Mouse (Mus musculus): Measurements from ENCODE around the gene Fignl2. TPM values are rescaled to one million over a fixed set of nuclear protein-coding genes. Genes with fewer than 3 reads are reported as not detected.

Gene Fignl2
- total RNA-seq, 2 experiments from 2014 or later: 1.3 to 1.4 TPM

DNA sequence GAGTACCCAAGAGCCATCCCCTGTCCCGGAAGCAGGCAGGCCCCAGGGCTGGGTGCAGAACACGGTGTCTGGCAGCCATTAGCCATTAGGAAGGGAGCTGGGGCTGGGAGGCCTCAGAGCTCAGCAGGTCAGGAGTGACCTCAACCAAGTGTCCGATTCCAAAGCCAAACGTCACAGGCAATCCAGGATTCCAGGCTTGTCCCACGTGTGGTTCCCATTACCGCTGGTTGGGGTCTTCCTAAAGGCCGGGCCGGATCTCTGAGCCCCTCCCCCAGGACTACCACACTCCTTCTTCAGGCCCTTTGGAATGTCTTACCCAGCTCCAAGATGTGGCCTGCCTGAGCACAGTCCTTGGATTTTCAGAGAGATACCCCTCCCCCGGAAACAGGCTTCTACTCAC lies 16.6 kb upstream of the Fignl2 start:
- intact Hi-C loops (cut with DNase I; ENCODE audit: low total_unique reads): no loop called here
- DNase-seq: no peak

- DNase-seq: no peak
- intact Hi-C loops (cut with DNase I; ENCODE audit: low total_unique reads): no loop called here
These were observed 15.6 kb upstream of the Fignl2 start for GRCm38 (mm10) chr15:101093988-101094387.

DNA sequence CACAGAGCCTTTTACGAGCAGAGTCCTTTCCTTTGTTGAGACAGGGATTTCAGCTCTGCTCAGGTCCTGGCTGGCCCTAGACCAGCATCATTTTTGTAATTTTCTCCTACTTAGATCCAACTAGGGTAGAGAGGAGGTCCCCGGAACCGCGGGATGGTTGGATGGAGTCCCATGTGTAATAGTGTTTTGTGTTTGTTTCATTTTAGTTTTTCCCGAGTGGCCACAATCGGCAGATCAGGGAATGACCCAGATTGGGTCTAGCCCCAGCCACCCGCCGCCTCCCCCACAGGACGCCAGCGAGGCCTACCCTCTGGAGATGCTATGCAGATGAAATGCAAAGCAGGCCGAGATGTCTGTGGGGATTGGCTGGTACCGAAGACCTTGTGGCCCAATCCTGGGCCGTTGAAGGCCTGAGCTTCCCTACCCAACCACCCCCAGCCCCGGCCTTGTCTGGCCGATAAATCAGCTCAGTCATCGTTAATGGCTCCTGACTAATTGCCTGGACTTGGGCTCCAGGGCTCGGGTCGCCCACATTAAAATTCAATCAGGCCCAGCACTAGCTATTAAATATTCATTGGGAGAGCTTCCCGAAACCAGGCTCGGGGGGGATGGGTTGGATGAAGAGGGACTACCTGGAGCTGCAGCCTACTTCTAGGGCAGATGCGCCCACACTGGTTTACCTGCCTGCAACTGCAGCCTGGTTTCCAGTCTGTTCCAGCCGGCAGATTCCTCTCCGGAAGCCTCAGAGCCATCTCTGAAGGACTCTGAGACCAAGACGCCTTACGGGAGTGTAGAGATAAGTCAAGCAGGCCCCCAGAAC lies 14.7 kb upstream of the Fignl2 start:
- intact Hi-C loops (cut with DNase I; ENCODE audit: low total_unique reads): no loop called here
- no peak for DNase-seq

DNA sequence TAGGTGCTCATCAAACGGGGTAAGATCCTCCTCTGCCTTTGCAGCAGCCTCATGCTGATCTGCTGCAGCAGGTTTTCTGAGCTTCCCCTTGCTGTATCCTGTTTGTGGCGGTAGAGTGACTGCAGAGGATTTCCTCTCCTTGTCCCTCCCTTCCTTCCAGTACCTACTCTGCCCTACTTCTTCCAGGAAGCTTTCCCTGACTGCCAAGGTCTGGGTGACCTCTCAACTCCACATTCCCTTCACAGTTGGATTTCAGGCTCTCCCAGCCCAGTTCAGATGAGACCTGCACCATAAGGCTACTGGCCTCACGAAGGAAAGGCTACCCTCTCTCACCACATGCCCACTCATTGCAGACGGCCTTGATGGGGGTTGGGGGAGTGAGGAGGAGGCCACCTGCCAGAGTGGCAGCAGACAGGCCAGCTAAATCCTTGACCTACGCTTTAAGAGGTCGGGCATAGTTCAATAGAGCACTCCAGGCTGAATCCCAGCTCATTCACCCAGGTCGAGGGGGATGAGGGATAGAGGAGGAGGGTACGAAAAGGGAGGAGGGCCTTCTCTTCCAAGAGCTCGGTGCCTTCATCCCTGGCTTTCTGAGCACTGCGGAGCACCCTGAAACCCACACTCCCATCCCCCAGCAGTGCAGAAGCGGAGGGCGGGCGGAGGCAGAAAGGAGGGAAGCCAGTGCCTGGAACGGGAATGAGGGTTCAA lies 13.9 kb upstream of the Fignl2 start:
- intact Hi-C loops (cut with DNase I; ENCODE audit: low total_unique reads): no loop called here
- no peak for DNase-seq

DNA sequence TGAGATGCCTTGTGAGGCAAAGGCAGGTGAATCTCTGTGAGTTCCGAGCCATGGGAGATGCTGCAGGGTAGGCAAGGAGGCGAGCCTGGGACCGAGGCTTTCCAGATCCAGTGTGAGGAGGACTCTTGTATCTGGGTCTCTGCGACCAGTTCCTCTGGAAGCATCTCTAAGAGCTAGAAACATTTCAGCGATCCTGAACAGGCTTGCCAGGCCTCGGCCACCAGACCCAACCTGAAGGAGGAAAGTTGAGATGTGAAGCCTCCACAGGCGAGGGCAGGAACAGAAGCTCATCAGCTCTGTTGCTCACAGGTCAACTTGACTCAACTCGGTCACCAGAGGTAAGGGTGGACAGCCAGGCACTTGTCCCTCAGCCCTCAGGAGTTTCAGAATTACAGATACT lies 13.2 kb upstream of the Fignl2 start:
- intact Hi-C loops (cut with DNase I; ENCODE audit: low total_unique reads): no loop called here
- DNase-seq: no peak

GRCm38 (mm10) chr15:101088291-101088690 lies 9.9 kb upstream of the Fignl2 start:
- intact Hi-C loops (cut with DNase I; ENCODE audit: low total_unique reads): no loop called here

DNA sequence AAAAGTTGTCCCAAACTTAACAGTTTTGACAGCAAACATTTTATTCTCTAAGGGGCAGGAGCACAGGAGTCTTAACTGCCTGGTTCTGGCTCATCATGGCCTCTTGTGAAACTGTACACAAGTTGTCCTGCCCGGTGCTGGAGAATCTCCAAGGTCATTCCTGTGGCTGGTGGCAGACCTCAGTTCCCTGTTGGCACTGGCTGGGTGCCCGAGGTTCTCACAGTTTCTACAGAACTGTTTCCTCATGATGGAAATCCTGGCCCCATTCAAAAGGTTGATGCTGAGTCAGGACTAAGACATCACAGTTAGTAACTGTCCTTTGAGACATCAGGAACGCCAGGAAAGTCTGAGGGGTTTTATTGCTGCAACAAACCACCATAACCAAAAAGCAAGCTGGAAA lies 8.6 kb upstream of the Fignl2 start:
- intact Hi-C loops (cut with DNase I; ENCODE audit: low total_unique reads): no loop called here
- DNase-seq: peak; percentile 63

More at GRCm38 (mm10) chr15:101088291-101088690, 9.9 kb upstream of the Fignl2 start:
- no peak for DNase-seq

- DNase-seq: no peak
- intact Hi-C loops (cut with DNase I; ENCODE audit: low total_unique reads): no loop called here
These were observed 8.1 kb upstream of the Fignl2 start for GRCm38 (mm10) chr15:101086451-101086850.

DNA sequence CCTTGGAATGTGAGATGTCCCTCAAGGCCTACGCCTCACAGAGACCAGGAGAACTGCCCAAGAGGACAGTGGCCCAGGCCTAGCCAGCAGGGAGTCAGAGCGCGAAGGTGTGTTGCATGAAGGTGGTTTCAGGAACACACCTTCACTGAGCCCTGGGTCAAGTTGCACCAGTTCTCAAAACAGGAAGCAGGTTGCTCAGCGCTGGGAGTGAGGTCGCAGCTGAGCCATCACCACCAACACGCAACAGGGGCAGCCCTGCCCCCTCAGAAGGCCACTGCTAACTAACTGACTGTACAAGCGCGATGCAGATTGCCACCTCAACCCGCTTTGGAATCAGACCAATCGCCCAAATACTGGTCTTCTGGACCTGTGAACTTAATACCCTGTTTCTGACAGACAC lies 6.1 kb upstream of the Fignl2 start:
- intact Hi-C loops (cut with DNase I; ENCODE audit: low total_unique reads): no loop called here
- DNase-seq: no peak

GRCm38 (mm10) chr15:101082236-101082635 lies 3.9 kb upstream of the Fignl2 start:
- intact Hi-C loops (cut with DNase I; ENCODE audit: low total_unique reads): no loop called here
- DNase-seq: peak; percentile 40

- DNase-seq: no peak
- intact Hi-C loops (cut with DNase I; ENCODE audit: low total_unique reads): no loop called here
These were observed 2.7 kb upstream of the Fignl2 start for GRCm38 (mm10) chr15:101081035-101081548.

- intact Hi-C loops (cut with DNase I; ENCODE audit: low total_unique reads): no loop called here
- DNase-seq: no peak
These were observed 1.7 kb upstream of the Fignl2 start for GRCm38 (mm10) chr15:101080031-101080520.

DNA sequence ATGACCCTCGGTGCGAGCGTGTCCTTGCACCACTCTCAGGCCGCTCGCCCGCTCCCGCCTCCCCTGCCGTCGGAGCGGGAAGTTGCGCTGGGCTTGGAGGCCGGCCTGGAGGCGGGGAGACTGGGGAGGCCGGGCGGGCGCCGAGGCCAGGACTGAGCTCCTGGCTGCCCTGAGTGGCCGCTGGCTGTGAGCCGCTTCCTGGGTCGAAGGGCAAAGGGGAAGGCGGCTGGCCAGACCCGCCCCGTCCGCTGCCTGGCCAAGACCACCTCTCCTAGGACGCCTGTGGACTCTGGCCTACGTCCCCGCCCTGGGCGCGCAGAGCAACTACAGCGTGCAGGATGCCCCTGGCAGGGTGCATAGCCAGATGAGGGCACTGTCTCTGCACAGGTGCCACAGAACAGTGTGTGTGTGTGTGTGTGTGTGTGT lies 377 bp upstream of the Fignl2 start:
- intact Hi-C loops (cut with DNase I; ENCODE audit: low total_unique reads): no loop called here

DNA sequence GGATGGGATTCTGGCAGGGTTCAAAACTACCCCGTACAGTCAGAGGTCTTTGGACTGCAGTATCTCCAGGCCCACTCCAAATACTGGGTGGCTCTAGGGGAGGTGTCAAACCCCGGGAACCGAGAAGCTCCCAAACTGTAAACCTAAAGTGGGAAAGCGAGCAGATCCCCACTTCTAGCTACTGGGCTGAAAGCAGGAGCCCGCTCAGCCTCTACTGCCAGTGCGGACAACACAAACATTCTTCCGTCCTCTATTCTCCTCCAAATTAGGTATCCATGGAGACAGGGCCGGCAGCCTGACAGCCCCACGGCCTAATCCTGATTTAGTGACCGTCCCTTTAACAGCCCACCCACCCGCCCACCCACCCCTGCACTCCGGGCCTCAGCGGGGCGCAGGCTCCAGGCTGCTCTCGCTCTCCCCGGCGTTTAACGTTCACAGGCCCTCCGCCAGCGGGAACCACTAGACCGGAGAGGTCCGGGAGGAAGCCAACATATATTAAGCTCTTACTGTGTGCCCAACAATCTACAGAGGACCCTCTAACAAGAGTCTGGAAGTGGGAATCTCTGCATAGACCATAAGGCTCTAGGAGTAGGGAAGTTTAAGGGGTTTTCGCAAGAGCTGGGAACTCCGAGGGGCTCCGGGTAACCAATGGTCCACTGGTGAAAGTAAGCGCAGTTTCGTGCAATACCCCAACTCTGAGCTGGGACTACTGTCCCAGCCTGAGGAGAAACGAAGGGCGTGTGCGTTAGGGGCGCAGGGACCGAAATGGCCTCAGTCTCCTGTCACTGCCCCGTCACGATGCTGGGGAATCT lies 1.2 kb downstream of the Fignl2 start:
- DNase-seq: no peak
- intact Hi-C loops (cut with DNase I; ENCODE audit: low total_unique reads): no loop called here

More for the DNA sequence above, 377 bp upstream of the Fignl2 start:
- DNase-seq: peak; percentile 90

DNA sequence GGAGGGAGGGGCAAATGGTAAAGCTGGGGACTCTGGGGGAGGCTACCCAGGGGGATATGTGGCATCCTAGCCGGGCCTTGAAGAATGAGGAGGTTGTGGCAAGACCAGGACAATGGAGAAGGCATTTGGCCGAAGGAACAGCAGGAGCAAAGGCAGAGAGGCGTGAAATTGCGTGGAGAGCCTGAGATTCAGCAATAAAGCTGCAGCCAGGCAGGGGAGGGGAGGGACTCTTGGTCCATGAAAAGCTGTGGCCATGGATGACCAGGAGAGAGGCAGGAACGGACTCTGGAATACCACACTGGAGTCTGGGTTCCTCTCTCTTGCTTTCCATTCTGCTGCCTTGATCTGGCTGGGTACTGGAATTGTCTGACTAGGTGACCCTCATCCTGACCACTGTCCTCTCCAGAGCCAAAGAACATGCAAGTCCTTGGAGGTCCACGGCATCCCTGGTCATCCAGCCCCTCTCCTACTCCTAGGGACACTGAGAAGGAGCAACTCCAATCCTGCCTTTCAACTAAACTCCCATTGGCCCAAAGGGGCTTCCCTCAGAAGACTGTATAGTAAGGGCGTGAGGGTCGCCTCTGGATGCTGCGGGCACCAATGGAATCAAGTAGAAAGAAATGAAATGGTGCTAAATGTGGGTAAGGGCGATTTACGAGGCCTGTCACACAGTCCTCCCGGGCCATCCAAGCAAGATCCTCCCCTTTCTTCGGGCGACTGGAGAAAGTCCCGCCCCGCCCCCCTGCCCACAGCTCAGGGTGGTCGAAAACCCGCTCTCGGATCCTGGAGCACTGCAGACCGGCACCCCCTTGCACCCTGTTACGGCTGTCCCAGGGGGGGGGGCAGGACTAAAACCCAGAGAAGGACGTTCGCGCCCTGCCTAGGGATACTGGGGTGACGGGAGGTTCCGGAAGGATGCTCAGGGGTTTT lies 2.0 kb downstream of the Fignl2 start:
- no peak for DNase-seq
- intact Hi-C loops (cut with DNase I; ENCODE audit: low total_unique reads): no loop called here

DNA sequence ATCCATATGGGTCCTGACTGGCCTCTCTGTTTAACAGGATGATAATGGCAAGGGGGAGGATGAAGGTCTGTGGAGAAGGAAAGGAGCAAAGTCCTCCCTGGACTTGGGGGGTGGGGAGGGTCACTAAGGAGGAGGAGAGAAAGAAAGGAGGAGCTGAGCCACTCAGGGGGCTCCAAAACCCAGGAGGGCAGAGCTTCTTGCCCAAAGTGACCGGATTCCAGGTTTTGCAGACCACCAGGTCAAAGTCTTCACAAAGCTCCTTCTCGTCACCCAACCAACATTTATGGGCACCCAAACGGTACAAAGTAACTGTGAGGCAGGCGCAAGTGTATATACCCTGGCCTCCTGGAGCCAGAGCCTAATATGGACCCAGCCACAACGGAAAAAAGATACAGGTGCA lies 2.7 kb downstream of the Fignl2 start:
- intact Hi-C loops (cut with DNase I; ENCODE audit: low total_unique reads): no loop called here
- no peak for DNase-seq

DNA sequence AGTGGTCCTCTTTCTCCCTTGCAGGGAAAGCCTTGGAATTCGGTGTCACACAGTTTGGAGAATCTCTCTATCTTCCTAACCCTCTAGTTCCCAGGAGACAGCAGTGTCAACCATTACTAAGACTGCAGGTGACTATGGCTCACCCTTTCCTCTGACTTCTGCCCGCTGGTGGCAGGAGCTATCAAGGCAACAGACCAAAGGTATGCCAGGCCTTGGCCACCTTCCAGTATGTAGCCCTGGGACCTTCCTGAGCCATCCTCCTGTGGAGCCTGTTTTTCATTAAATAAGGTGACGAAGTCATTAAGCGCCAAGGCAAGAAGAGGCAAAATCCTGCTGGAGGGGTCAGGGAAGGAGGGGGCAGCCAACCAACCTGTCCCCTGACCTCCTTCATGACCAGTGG lies 3.2 kb downstream of the Fignl2 start:
- intact Hi-C loops (cut with DNase I; ENCODE audit: low total_unique reads): no loop called here

DNA sequence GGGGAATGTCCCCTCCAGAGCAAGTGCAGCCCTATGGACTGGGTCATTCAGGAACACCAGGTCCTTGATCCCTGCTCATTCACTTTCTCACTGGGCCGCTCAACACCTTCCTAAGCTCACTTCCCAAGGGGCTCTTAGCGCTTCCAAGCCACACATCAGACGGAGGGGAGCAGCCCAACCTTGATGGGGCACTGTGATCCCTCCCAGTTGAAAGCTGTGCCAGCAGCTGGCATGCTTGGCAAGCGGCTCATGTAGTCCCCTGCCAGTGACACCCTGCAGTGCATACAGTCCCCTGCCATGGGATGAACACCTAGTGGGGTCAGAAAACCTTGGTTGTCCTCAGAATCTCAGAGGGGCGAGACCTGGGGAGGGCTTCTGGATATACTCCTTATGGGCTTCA lies 4.3 kb downstream of the Fignl2 start:
- intact Hi-C loops (cut with DNase I; ENCODE audit: low total_unique reads): no loop called here
- DNase-seq: no peak

More for the DNA sequence above, 3.2 kb downstream of the Fignl2 start:
- no peak for DNase-seq

DNA sequence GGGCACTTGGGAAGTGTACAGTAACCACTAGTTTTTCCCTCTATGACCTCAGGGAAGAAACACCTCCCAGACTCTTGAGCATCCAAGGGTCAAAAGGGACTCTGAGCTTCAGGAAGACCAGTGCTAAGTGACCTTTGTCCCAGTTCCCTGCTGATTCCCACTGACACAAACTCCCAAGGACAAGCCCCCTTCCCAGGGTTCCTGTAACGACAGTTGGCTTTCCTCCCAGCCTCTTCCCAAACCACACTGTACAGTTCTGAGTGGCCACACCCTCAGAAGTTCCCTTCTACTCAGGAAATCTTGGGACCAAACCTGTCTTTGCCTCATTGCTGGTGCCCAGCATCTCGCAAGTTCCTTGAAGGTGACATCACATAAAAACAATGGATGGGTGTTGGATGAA lies 5.6 kb downstream of the Fignl2 start:
- intact Hi-C loops (cut with DNase I; ENCODE audit: low total_unique reads): no loop called here
- no peak for DNase-seq
